Mouse (Mus musculus) forelimb bud, embryonic 11.5 days (tissue): ENCODE data around the gene Cyb5d1.

Experiments used
- DNase-seq: peaks from one replicate; pipeline ENCODE4 v3.0.0-alpha.2; 2012; ENCODE audit warnings: low read depth, low spot score

Gene Cyb5d1

DNA sequence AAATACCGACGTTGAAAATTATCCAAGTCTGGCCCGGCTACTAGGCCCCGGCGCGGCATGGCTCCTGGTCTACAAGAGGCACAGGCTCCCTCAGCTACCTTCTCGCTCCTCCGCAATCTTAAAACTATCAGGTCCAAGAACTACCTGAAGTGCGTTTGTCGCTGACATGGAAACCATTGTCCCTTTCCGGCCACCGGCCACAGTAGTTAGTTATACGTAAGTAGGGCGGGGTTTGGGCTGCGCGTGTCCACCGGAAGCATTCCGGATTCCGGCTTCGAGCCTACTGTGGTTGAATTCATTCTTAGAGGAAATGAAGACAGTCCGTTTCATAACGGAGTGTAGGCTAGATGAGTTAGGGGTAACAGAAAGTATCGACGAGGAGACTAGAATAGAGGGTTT is at the start of gene Cyb5d1, which contains the start of gene Naa38:
Gene Cyb5d1 (minus strand): TSS at position 397 of the 399 bp plus-strand sequence.
Gene Naa38 (plus strand): TSS at position 253 of the 399 bp plus-strand sequence.
- peak; percentile 89 for DNase-seq

DNA sequence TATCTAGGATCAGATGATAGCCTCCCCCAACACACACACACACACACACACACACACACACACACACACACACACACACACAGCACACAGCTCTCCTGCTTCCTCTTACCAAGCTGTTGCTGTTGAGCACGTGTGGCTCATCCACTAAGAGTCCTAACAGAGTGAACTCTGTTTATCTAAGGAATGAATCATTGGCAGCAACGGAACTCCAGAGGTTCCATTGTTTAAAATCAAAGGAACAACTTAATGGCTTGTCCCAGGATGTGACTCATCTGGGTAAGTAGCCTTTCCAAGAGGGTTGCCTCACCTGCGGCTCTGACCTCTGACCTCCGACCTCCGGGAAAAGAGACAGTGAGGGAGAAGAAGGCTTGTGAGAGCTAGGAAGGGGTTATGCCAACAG is 47.9 kb upstream of the Cyb5d1 start:
- DNase-seq, result no peak

DNA sequence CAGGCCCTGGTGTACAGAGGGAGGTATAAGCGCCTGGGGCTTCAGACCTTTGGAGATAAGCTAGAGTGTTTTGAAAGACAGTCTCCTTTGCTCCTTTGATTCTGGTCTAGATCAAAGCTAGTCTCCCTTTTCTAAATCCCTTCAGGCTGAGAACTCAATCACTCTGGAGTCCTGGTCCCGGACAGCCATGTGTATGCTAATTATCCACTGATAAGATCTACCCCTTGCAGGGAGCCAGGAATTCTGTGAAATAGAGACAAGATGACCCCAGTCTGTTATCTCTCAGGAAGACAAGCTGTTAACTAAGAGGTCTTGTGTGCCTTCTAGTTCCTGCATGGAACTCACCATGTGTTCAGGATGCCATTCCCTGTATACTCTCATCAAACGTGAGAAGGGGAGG is 41.9 kb upstream of the Cyb5d1 start:
- no peak for DNase-seq

DNA sequence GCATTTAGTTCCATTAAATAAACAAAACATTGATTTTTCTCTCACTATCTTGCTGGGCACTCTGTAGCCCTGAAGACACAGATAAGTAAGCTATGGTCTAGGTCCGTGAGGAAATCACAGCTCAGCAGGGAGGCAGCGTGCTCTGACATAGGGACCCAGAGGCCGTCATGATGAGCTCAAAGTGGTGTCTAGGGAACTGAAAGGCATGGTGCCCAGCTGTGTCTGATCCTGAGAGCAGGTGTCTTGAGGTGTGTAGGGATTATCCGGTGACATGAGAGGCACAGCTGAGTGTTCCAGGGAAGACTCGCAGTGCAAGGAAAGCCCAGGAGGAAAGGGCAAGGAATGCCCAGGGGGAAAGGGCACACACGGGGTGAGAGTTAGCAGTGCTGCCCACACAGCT is 37.8 kb upstream of the Cyb5d1 start:
- no peak for DNase-seq

DNA sequence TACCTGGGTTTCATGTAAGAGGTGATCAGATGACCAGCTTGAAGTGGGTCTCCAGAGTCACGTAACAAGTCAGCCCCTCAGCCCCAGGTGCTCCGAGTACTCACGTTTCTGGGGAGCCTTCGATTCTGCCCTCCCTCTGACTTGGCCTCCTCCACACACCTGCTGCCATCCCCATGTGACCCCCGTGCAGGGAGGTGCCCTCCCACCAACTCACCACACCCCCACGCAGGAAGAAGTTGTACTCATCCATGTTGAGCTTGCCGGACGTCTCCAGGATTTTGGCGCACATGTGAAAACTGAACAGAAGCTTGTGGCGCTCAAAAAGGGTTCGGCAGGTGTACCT is 37.2 kb upstream of the Cyb5d1 start:
- no peak for DNase-seq

DNA sequence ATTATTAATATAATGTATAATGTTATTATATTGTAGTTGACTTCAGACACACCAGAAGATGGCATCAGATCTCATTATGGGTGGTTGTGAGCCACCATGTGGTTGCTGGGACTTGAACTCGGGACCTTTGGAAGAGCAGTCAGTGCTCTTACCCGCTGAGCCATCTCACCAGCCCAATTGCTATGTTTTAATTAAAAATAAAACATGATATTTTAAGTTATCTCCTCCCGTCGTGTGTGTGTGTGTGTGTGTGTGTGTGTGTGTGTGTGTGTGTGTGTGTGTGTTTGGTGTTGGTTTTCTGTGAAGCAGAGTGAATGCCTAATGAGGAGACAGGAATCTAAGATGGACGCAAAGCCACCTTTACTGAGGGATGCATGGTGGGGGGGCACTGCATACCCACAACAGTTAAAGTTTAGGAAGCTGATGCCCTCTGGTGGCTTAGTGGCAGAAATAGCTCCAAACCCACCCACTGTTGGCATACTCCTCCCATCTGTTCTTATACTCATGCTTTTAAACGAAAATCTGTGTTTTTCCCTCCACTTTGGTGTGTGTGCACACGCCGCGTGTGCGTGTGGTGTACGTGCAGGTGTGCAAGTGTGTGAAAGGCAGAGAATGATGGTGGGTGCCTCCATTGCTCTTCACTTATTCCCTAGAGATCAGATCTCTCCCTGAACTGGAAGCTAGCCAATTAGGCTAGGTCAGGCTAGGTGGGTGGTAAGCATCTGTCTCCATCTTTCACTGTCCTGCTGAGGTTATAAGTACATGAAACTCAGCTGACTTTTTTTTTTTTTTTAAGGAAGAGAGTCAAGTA is 36.6 kb upstream of the Cyb5d1 start:
- peak; percentile 83 for DNase-seq

DNA sequence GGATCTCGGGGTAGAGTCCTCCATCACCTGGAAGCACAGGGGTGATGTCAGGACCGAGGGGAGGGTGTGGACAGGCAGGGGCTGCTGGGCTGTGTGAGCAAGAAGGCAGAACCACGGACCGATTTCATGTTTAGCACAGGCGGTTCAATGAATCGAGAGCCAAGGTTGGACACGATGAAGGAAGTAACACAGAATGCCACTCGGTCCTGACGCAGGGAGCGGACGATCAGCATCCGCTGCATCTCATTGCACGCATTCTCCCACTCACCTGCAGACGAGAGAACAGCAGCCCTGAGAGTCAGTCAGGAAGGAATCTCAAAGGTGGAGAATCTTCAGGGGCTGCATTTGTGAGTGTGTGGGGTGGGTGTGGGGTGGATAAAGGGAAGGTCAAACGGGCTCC is 35.2 kb upstream of the Cyb5d1 start:
- DNase-seq, result no peak

DNA sequence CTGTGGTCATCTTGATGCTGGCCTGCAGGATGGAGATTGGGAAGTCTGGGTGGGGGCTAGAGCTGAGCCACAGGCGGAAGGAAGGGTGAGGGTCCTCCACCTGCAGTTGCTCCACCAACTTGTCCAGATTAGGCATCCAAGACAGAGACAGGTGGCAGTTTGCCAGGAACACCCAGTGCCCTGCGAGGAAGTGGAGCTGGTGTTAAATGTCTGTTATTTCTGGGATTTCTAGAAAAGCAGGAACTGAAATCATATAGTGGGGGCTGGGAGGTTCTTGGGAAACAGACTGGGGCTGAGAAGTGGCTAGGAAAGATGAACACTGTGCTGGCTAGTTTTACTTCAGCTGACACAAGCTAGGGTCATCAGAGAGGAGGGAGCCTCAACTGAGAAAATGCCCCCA is 33.9 kb upstream of the Cyb5d1 start:
- DNase-seq, result no peak

DNA sequence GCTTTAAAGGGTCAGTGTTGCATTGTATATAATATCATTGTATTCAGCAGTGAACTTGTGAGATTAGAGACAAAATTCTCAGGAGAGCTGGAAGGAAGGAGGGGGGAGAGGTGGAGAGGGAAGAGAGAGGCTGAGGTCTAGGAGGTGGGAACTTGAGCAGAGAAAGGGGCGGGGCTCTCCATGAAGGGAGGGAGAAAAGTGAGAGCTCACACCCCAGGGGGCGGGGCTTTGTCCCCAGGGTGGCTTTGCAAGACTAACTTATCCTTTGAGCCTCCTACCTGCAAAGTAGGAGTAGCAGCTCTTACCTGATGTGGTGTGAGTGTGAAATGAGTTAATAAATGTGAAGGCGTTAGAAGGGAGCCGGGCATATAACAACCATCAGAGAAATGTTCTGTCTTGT is 33.3 kb upstream of the Cyb5d1 start:
- DNase-seq, result no peak

DNA sequence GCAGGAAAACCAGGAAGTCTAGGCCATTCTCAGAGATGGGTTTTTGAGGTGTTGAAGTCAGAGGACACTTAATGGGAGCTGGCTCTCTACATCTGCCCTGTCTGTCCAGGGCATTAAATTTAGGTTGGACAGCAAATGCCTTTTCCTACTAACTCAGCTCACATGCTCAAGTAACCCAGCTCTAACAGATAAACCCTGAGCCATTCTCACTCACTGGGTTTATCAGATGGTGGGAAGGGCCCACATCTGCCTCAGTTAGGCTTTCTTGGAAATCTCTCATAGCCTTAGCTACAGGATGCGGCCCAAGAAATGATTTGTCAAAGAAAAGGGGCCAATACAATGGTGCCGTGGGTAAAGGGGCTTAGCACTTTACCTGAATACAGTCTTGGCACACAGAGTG is 30.8 kb upstream of the Cyb5d1 start:
- no peak for DNase-seq

DNA sequence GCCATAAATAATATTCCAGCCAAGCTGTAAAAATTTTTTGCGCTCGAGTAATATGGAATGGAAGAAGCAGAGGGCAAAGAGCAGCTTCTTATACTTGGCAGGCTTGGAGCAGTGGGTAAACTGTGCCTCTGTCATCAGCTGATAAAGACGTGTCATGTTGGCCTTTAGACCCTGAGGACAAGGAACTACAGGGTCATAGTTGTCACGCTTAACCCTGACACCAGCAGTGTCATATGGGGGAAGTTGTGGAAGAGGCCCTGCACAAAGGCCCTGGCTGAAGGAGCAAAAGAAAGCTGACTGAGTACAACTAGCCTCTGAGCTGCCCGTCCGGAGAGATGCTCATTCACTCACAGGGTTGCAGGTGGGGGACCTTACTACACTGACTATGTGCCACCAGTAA is 28.5 kb upstream of the Cyb5d1 start:
- no peak for DNase-seq

DNA sequence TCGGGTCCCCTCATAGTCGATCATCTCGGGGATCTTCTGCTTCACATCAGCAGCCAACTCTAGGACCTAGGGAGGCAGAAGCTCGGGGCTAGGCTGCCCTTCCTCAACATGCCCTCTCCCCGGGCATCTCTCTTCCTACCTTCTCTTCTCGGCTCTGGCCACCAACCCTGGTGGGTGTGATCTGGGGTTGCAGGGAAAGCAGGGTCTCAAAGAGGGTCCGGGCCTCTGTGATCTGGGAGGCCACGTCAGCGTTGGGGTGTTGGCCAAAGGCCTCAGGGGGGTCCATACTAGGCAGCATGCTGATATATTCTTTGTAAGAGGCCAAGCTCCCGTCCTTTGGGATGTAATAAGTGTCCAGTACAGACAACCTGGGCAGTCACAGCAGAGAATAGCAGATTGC is 27.4 kb upstream of the Cyb5d1 start:
- no peak for DNase-seq

DNA sequence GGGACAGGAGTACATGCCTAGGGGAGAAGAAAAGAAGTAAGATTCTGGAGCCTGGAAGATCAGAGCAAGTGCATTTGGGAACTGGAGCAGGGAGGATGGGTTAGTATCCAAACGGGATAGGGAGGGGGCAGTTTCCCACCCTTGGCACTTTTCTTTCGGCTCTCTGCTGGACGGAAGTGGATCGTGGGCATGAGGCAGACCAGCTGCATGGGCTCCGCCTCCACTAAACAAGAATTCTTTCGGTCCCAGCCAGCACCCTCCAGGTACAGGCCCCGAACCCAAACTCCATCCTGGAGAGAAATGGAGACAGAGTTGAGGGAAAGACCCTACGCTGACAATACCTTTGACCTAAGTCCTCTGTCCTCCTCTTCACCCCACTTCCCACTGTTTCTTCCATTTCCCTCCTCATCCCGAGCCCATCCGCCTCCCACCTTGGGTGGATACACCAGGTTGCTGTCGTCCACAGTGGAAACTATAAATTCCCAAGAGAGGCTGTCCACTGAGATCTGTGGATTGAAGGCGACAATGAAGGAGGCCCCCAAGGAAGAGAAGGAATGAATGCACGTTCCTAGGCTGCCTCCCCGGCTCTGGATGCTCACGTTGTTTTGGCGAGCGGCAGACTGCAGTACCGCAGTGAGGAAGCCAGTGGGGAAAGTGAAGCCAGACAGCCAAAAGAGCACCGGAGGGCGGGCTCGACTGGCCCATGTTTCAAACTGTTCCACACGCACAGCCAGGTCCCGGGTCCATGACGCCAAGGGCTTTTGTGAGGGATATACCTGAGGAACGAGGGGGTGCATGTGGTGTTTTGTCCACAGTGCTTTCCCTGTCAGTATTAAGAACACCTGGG is 25.9 kb upstream of the Cyb5d1 start:
- no peak for DNase-seq

DNA sequence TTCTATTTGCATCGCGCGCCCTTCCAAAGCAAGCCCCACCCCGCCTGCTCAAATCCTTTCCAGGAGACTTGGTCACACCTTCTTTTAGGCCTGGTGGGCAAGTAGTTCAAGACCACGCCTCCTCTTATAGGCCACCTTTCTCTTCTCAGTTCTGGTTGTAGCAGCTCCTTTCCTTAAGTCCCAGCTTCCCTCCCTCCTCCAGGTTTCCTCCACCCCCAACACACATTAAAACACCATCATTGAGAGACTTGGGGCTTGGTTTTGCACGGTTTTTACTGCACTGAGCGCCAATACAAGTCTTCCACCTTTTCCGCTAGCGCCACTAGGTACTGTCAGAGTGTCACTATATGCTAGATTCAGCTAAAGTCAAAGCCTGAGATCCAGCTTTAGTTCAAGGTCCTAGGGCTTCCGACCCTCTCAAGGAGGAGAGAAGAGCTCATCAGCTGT is 25.1 kb upstream of the Cyb5d1 start:
- DNase-seq, result no peak

DNA sequence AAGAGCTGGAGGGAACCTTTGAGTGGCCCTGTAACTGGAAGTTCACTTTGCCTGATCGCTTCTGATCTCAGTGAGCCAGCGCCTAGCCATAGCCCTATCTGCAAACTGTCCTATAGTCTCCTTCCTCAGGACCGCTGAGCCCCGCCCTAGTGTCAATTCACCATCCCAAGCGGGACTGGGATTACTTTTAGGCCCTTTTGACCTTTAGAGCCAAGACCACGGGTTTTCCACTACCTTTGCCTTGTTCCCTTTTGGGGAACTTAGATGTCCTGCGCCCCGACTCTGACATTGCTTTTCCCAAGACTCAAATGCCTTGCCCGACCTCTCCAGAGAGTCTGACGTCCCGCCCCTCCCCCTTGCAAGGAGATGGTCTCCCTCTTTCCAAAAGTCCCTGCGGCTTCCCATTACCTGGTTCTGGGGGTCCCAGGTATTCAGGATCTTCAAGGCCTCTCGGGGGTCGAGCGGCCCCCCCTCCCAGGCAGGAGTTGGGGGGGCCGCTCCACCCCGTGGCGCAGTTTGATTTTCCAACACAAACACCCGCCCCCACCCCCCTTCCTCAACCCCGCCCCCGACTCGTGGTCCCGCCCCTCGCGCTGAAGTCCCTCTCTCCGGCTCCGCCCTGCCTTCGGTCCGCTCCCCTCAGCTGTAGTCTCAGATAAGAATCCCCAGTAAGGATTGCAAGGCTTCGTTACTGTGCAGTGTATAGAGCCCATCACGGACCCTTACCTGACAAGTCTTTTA is 24.6 kb upstream of the Cyb5d1 start:
- peak; percentile 28 for DNase-seq

DNA sequence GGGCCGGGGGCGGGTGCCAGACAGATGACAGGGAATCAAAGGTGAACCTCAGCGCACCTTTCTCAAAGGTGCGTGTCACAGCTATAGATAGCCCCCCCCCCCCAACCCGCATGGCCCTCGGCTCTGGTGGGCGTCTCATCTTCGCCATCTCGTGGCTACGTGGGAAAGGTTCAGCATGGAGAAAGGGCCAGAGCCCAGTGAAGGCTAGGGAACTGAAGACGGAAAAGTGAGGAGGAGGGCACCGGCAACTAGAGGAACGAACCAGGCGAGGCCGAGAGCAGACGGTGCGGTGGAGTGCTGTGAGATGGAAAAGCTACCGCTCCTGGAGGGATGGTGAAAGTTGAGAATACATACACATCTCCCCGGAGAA is 24.0 kb upstream of the Cyb5d1 start:
- DNase-seq, result peak; percentile 44

DNA sequence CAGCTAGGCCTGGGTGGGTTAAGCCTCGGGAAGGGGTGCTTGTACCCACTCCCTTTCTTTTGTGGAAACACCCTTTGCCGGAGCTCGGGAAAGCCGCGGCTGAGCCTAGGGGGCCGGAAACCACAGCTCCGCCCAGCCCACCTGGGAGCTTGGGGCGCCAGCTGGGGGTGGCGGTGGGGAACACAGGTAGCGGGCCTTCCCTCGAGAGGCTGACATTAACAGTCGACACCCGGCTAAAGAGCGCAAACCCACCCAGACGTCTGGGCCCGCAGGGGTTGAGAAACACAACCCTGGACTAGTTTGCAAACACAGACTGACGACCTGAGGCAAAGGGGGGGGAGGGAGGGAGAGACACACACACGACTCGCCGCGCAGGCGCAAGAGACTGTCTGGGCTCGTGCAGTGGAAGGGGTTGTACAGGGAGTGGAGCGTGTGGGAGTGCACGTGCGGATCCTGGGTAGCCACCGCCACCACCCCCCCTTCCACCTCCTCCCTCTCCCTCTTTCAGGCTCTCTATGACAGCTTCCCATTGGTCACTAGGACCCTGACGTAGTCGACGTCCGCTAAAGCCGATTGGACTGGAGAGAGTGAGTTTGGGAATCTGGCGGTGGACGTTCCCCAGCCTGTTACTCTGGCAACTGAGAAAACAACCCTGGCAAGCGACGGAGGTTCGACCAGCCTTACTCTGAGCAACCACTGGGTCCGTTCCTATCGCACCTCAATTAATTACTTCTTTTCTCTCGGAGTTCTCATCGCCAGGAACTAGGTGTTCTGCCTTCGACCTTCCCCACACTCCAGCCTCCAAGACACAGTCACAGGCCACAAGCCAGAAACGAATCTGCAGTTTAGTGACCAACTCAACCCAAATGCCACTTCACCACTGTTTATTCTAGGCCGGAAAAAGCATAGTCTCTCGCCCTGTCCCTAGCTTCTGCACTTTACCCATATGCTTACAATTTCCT is 23.3 kb upstream of the Cyb5d1 start:
- DNase-seq, result peak; percentile 99

DNA sequence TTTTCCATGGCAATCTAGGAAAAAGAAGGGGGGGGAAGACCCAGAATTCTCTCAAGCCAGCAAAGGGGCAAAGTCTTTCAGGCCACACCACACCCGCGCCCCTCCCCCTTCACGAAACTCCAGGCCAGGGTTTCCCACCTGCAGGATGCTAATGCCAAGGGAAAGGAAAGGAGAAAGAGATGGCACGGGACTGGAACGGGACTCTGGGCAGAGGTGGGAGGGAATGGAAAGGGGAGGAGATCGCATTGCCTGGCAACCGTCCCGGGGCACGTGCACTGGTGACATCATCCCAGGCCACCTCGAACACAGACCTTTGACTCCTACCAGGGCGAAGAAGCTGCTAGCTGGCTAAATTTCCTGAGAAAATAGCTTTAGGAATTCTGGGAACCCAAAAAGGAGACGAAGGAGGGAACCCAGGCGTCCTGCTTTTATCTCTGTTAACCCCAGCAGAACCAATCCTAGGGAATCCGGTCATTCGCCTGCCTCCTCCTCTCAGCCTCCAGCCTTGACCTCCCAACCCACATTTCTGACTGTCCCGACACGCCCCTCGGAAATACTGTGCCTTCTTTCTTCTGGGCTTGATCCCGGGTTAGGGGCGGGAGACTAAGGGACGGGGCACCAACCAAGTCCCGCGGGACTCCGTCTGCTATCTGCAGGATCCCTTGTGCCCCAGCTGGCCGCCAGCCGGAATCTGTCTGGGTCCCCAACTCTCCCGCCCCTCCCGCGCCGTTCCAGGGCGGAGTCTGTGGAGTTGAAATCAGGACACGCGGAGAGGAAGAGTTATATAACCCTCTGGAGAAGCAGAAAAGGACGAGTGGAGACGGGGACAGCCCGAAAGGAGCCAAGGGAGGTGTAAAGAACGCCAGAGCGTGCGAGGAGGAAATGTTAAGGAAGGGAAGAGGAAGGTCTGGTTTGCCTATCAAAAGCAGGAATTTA is 22.3 kb upstream of the Cyb5d1 start:
- peak; percentile 96 for DNase-seq

DNA sequence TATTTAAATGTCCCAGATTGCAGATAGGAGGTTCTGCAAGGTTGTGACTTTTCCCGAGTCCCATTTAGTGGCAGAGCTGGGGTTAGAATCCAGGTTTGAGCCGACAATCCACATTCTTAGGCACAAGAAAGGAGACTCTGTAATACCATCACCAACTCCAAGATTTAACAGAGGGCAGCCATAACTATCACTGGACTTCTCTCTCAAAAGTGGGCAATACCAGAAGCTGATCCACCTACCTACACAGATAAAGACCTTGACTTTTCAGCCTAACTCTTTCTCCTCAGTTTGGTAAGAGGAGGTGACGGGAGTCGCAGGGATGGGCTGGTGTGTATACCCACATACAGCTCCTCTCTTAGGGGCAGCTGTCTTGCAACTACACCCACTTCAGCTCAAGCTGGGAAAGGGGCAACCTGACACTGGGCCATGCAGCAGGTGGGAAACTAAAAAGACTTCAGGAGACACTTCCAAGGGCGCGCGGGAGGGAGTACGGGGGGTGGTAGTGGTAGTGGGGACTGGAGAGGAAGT is 21.6 kb upstream of the Cyb5d1 start:
- DNase-seq, result no peak

DNA sequence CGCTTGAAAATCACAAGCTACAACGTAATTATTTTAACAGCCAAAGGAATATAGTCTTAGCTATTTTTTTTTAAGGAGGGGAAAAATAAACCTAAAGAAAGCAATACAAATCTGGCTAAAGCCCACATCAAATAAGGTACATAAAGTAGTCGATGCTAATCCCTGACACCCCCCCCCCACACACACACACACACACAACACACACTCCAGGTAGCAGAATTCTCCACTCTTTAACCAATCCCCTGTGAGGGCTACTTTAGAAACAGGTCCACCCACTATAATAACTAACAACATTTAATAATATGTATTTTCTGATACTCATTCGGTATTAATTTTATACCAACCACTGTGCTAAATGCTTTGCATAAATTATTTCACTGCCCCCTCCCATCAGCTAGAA is 21.1 kb upstream of the Cyb5d1 start:
- DNase-seq, result no peak
